Mouse (Mus musculus): ENCODE results near the gene Fam71e2. TPM values are rescaled to one million over a fixed set of nuclear protein-coding genes. Genes with fewer than 3 reads are reported as not detected.

Gene Fam71e2
- polyA plus RNA-seq, 1 experiment: not detected

- TF ChIP-seq CEBPB (IDR thresholded peaks at IDR 0.05; ENCODE audit: low read depth): no peak
- TF ChIP-seq MYOD1 (IDR thresholded peaks at IDR 0.05; ENCODE audit: control insufficient read depth, insufficient read length, low read depth): no peak
- TF ChIP-seq MAX (IDR thresholded peaks at IDR 0.05): no peak
- TF ChIP-seq FOSL1 (IDR thresholded peaks at IDR 0.05; ENCODE audit: insufficient read depth, low read length, poor library complexity, severe bottlenecking): no peak
- no peak for TF ChIP-seq MYOG (IDR thresholded peaks at IDR 0.05; ENCODE audit: control insufficient read depth, extremely low read depth, insufficient read length)
- no peak for TF ChIP-seq CTCF (IDR thresholded peaks at IDR 0.05; ENCODE audit: control insufficient read depth, insufficient read depth, insufficient read length)
- TF ChIP-seq USF1 (IDR thresholded peaks at IDR 0.05; ENCODE audit: low read depth): no peak
- Histone ChIP-seq H3K79me3 (ENCODE audit: low read depth) (peaks cover 2% of the 10 kb centered on the region), H3K4me3 (ENCODE audit: insufficient read depth, poor library complexity, severe bottlenecking) (peak overlapping the region; percentile 18), H3K79me2 (ENCODE audit: control insufficient read depth, insufficient read depth) (peaks cover 7% of the 10 kb centered on the region), H3ac (ENCODE audit: control insufficient read depth, insufficient read length, low read depth) (peak overlapping the region; percentile 36), H3K36me3 (ENCODE audit: control insufficient read depth, insufficient read depth) (no peaks in the 10 kb centered on the region), H3K27me3 (ENCODE audit: control insufficient read depth, insufficient read depth, insufficient read length) (no peaks in the 10 kb centered on the region)
Observed at GRCm38 (mm10) chr7:4739041-4739543, 32.0 kb downstream of the Fam71e2 start.

- Histone ChIP-seq H3K36me3 (ENCODE audit: control insufficient read depth, insufficient read depth) (no peaks in the 10 kb centered on the region), H3K79me2 (ENCODE audit: control insufficient read depth, insufficient read depth) (no peaks in the 10 kb centered on the region), H3K27me3 (ENCODE audit: control insufficient read depth, insufficient read depth, insufficient read length) (no peaks in the 10 kb centered on the region), H3ac (ENCODE audit: control insufficient read depth, insufficient read length, low read depth) (no peak overlapping the region), H3K4me3 (ENCODE audit: insufficient read depth, poor library complexity, severe bottlenecking) (no peak overlapping the region), H3K79me3 (ENCODE audit: low read depth) (no peaks in the 10 kb centered on the region)
- no peak for TF ChIP-seq MAX (IDR thresholded peaks at IDR 0.05)
- TF ChIP-seq CTCF (IDR thresholded peaks at IDR 0.05; ENCODE audit: control insufficient read depth, insufficient read depth, insufficient read length): no peak
- no peak for TF ChIP-seq CEBPB (IDR thresholded peaks at IDR 0.05; ENCODE audit: low read depth)
- TF ChIP-seq FOSL1 (IDR thresholded peaks at IDR 0.05; ENCODE audit: insufficient read depth, low read length, poor library complexity, severe bottlenecking): no peak
- TF ChIP-seq MYOD1 (IDR thresholded peaks at IDR 0.05; ENCODE audit: control insufficient read depth, insufficient read length, low read depth): no peak
- TF ChIP-seq USF1 (IDR thresholded peaks at IDR 0.05; ENCODE audit: low read depth): no peak
- no peak for TF ChIP-seq MYOG (IDR thresholded peaks at IDR 0.05; ENCODE audit: control insufficient read depth, extremely low read depth, insufficient read length)
Observed at GRCm38 (mm10) chr7:4732968-4733392, 38.1 kb downstream of the Fam71e2 start.

GRCm38 (mm10) chr7:4731090-4731489, 40.0 kb downstream of the Fam71e2 start:
- TF ChIP-seq MYOG (IDR thresholded peaks at IDR 0.05; ENCODE audit: control insufficient read depth, extremely low read depth, insufficient read length): no peak
- no peak for TF ChIP-seq USF1 (IDR thresholded peaks at IDR 0.05; ENCODE audit: low read depth)
- TF ChIP-seq CTCF (IDR thresholded peaks at IDR 0.05; ENCODE audit: control insufficient read depth, insufficient read depth, insufficient read length): no peak
- TF ChIP-seq CEBPB (IDR thresholded peaks at IDR 0.05; ENCODE audit: low read depth): no peak
- no peak for TF ChIP-seq MAX (IDR thresholded peaks at IDR 0.05)
- no peak for TF ChIP-seq FOSL1 (IDR thresholded peaks at IDR 0.05; ENCODE audit: insufficient read depth, low read length, poor library complexity, severe bottlenecking)
- no peak for TF ChIP-seq MYOD1 (IDR thresholded peaks at IDR 0.05; ENCODE audit: control insufficient read depth, insufficient read length, low read depth)
- H3K27me3 ChIP-seq (ENCODE audit: control insufficient read depth, insufficient read depth, insufficient read length): no peaks in the 10 kb centered on the region
- H3ac ChIP-seq (ENCODE audit: control insufficient read depth, insufficient read length, low read depth): no peak overlapping the region
- no peaks in the 10 kb centered on the region for H3K79me3 ChIP-seq (ENCODE audit: low read depth)
- no peaks in the 10 kb centered on the region for H3K36me3 ChIP-seq (ENCODE audit: control insufficient read depth, insufficient read depth)
- no peaks in the 10 kb centered on the region for H3K79me2 ChIP-seq (ENCODE audit: control insufficient read depth, insufficient read depth)
- no peak overlapping the region for H3K4me3 ChIP-seq (ENCODE audit: insufficient read depth, poor library complexity, severe bottlenecking)

GRCm38 (mm10) chr7:4725169-4725568, 45.9 kb downstream of the Fam71e2 start, which contains the start of gene Tmem150b:
Gene Tmem150b (minus strand): TSS chr7:4725249.
- no peak within 1 kb of the TSS for H3K4me3 ChIP-seq (ENCODE audit: insufficient read depth, poor library complexity, severe bottlenecking)
- H3ac ChIP-seq (ENCODE audit: control insufficient read depth, insufficient read length, low read depth): no peak within 1 kb of the TSS
- H3K79me3 ChIP-seq (ENCODE audit: low read depth): no peaks in the 10 kb centered on the region
- no peaks in the 10 kb centered on the region for H3K79me2 ChIP-seq (ENCODE audit: control insufficient read depth, insufficient read depth)
- TF ChIP-seq MYOD1 (IDR thresholded peaks at IDR 0.05; ENCODE audit: control insufficient read depth, insufficient read length, low read depth): no peak
- TF ChIP-seq CTCF (IDR thresholded peaks at IDR 0.05; ENCODE audit: control insufficient read depth, insufficient read depth, insufficient read length): no peak
- no peak for TF ChIP-seq MYOG (IDR thresholded peaks at IDR 0.05; ENCODE audit: control insufficient read depth, extremely low read depth, insufficient read length)
- no peak for TF ChIP-seq CEBPB (IDR thresholded peaks at IDR 0.05; ENCODE audit: low read depth)
- no peak for TF ChIP-seq FOSL1 (IDR thresholded peaks at IDR 0.05; ENCODE audit: insufficient read depth, low read length, poor library complexity, severe bottlenecking)
- TF ChIP-seq MAX (IDR thresholded peaks at IDR 0.05): no peak
- no peak for TF ChIP-seq USF1 (IDR thresholded peaks at IDR 0.05; ENCODE audit: low read depth)
- no peaks in the 10 kb centered on the region for H3K36me3 ChIP-seq (ENCODE audit: control insufficient read depth, insufficient read depth)
- H3K27me3 ChIP-seq (ENCODE audit: control insufficient read depth, insufficient read depth, insufficient read length): no peaks in the 10 kb centered on the region

GRCm38 (mm10) chr7:4724359-4724758, 46.7 kb downstream of the Fam71e2 start:
- no peaks in the 10 kb centered on the region for H3K79me3 ChIP-seq (ENCODE audit: low read depth)
- no peak overlapping the region for H3K4me3 ChIP-seq (ENCODE audit: insufficient read depth, poor library complexity, severe bottlenecking)
- H3K36me3 ChIP-seq (ENCODE audit: control insufficient read depth, insufficient read depth): no peaks in the 10 kb centered on the region
- H3K79me2 ChIP-seq (ENCODE audit: control insufficient read depth, insufficient read depth): no peaks in the 10 kb centered on the region
- TF ChIP-seq USF1 (IDR thresholded peaks at IDR 0.05; ENCODE audit: low read depth): no peak
- TF ChIP-seq MYOD1 (IDR thresholded peaks at IDR 0.05; ENCODE audit: control insufficient read depth, insufficient read length, low read depth): no peak
- TF ChIP-seq MYOG (IDR thresholded peaks at IDR 0.05; ENCODE audit: control insufficient read depth, extremely low read depth, insufficient read length): no peak
- TF ChIP-seq MAX (IDR thresholded peaks at IDR 0.05): no peak
- no peak for TF ChIP-seq CEBPB (IDR thresholded peaks at IDR 0.05; ENCODE audit: low read depth)
- no peak for TF ChIP-seq FOSL1 (IDR thresholded peaks at IDR 0.05; ENCODE audit: insufficient read depth, low read length, poor library complexity, severe bottlenecking)
- no peak for TF ChIP-seq CTCF (IDR thresholded peaks at IDR 0.05; ENCODE audit: control insufficient read depth, insufficient read depth, insufficient read length)
- no peak overlapping the region for H3ac ChIP-seq (ENCODE audit: control insufficient read depth, insufficient read length, low read depth)
- no peaks in the 10 kb centered on the region for H3K27me3 ChIP-seq (ENCODE audit: control insufficient read depth, insufficient read depth, insufficient read length)
